Mouse (Mus musculus) retina, postnatal 7 days (tissue): ENCODE measurements around the gene Kctd17.
A peak's percentile ranks its signal among the peaks of the same experiment; 100 is the strongest.

Experiments
- DNase-seq: peaks from one replicate; pipeline ENCODE4 v3.0.0-alpha.2; 2012; ENCODE audit warnings: low read depth, low spot score

Gene Kctd17

DNA sequence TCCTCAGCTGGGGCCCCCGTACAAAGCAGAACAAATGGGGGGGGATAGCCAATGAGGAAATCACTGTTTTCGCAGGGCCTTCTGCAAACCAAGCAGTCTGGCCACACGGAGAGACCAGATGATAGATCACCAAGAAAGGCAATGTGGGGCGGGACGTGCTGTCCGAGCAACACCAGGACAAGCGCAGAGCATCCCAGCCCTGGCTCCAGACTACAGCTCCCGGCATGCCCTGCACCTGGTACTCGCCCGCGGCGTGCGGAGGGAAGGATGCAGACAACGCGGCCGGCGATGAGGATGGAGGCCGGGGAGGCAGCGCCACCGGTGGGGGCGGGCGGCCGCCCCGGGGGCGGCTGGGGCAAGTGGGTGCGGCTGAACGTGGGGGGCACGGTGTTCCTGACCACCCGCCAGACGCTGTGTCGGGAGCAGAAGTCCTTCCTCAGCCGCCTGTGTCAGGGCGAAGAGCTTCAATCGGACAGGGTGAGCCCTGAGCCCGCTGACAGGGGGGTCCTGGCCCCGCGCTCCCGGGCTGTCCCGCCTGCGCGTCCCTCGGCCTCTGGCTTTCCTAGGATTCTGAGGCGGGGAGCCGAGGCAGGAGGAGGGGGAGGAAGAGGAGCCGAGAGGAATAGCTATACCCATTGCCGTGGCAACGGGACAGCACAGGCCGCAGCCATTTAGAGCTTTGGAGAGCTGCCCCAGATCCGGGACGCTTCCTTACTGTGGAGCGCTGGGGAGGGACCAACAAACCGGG, at the start of gene Kctd17:
Gene Kctd17 (plus strand): TSS at position 174 of the 748 bp plus-strand sequence.
- DNase-seq: peak; percentile 23

DNA sequence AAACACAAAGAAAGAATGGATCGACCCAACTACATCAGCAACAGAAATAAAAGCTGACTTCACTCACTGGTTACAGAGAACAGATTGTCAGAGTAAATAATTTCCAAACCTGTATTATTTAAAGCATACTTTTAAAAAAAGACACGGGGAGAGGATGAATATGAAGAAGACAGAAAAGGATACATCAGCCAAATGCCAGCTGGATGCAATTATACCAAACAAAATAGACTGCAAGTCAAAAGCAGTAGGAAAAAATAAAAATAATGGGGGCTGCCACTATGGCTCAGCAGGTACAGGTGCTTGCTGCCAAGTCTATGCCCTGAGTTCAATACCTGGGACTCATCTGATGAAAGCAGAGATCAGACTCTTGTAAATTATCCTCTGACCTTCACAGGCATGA, 48.2 kb upstream of the Kctd17 start:
- DNase-seq: no peak

- DNase-seq: peak; percentile 70
Measured at GRCm38 (mm10) chr15:78380741-78381140, 47.6 kb upstream of the Kctd17 start.

DNA sequence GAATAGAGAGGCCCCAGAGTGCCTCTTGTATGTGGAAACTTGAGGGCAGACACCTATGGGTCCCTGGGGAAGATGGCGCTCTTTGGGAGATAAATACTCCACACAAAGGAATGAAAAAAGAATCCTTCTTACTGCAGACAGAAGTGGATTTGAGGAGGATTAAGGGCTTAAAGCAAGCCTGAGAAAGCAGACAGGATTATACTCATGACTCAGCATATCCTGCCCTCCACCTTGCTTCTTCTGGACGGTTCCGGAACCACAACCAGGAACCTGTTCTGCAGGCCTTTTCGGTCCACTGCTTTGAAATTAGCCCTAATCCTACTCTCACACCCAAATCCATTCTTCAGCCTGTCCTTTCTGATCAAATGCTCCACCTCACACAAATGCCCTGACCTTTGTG, 46.2 kb upstream of the Kctd17 start:
- no peak for DNase-seq

- DNase-seq: no peak
Measured at GRCm38 (mm10) chr15:78383450-78384219, 44.7 kb upstream of the Kctd17 start.

DNA sequence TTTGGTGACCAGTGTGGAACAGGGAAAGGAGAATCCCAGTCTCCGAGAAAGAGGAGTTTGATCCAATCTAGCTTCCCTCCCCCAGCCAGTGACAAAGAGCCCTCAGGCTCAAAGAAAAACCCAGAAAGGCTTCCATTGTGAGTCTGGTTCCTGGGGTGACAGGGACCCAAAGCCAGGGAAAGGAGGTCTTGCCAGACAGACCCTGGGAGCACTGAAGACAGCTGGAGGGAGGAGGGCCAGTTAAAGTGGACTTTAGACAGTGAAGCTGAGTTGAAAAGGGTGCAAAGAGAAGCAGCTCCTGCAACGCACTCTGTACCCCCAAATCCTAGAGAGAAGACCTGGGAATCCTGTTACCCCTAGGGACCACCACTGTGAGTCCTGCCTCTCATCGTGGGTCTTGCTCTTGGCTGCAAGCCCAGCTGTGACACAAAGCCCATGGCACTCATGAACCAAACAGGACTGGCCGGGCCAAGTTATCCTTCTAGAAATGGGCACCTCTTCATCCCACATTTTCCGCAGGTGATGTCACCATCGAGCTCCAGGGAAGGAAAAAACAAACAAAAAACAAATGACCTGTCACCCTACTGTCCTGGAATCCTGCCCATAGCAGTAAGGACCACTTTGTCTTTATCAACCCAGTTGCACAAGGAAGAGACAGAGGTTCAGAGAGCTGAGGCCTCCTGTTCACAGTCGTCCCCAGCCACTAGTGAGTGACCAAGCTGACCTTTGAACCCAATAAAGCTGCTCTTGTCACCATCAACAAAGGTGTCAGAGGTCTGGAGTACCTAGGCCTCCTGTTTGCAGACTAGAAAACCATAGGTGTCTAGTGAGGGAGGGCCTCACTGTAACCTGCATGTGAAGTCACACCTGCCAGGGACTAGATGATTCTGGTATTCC, 43.9 kb upstream of the Kctd17 start:
- no peak for DNase-seq

GRCm38 (mm10) chr15:78385564-78385963, 42.8 kb upstream of the Kctd17 start:
- no peak for DNase-seq

GRCm38 (mm10) chr15:78390855-78391254, 37.5 kb upstream of the Kctd17 start:
- DNase-seq: no peak

DNA sequence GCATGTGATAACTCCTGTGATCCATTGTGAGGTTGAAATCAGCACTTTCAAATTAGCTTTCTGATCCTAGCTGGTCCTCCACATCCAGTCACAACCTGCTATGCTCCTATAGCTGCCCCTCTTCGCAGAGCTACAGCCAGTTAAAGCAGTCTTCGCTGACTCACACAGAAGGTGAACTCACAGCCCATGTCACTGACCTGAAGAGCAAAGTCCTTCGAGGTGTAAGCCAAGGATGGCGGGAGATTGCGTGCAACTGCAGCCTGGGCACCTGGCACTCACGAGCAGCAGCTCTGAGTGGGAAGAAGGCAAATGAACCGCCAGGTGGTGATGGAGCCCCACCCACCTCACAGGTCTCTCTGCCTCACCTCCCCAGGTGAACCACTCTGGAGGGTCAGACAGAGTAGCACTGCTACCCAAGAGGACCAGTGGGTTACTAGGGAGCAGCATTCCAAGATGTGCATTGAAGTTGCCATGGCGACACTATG, 32.8 kb upstream of the Kctd17 start, which contains the start of gene Tex33:
Gene Tex33 (minus strand): TSS at position 435 of the 485 bp plus-strand sequence.
- DNase-seq: no peak

- no peak for DNase-seq
Measured at GRCm38 (mm10) chr15:78401345-78401744, 27.0 kb upstream of the Kctd17 start.

- DNase-seq: no peak
Measured at GRCm38 (mm10) chr15:78401921-78402320, 26.4 kb upstream of the Kctd17 start.

DNA sequence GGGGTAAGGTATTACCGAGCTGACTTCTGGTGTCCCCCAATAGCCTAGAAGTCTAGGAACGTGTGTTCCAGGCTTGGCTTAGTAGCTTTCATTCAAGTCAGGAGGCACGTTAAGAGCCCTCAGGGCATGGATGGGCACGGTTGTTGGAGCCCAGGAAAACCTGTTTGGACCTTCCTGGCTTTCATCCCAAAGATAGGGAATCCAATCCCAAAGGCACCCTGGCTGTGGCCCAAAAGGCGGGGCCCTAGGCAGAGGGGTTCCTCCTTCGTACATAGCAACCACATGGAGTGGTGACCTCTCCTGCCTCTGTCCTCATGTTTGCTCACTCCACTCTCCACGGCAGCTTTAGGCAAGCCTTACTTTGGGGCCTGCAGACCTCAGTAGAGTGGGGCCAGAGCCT, 25.9 kb upstream of the Kctd17 start:
- DNase-seq: no peak

GRCm38 (mm10) chr15:78403301-78403741, 25.0 kb upstream of the Kctd17 start:
- DNase-seq: no peak

- no peak for DNase-seq
Measured at GRCm38 (mm10) chr15:78403896-78404295, 24.5 kb upstream of the Kctd17 start.

DNA sequence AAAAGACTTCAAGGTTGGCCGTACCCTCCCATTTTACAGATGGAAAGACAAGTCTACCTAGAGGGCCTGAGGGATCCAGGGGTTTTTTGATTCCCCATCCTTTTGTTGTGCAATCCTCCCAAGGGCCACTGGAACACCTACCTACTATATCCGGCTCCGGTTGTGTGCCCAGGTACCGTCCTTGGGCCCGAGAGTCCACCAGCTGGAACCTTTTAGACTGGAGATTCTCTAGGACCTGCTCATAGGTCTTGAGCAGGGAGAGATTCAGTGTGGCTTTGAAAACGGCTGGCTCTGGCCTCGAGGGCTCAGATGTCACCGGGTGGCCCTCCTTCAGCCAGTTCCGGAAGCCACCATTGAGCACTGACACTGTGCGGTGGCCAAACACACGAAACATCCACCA, 23.3 kb upstream of the Kctd17 start:
- DNase-seq: no peak

DNA sequence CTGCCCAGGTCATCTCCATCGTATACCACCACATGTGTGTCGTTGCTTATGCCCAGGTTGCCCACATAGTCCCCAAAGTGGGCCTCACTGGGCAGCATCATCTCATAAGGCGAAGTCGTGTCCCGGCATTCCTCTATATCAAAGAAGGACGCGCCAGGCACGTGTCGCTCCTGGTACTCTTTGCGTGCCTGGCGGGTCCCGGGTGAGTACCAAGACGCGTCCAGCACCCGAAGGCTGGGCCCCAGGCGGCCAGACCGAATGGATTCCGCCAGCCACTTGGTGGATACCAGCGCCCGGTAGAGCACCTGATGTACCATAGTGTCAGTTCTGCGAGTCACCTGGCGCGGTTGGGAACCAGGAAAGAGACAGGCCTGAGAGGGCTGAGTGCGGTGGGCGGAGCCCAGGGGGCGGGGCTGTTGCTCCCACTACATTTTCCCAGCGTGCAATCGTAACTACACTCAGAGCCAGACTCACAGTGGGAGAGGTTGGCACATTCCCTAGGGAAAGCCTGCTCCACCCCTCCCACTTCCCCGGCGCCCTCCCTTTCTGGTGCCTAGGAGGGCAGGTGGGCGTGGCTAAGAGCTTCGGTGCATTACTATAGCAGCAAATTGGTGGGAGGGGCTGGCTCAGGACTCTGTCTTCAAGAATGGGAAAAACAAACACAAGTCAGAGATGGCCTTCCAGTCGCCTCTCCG, 22.7 kb upstream of the Kctd17 start, which contains the start of gene Tst:
Gene Tst (minus strand): TSS at position 391 of the 695 bp plus-strand sequence.
- peak; percentile 51 for DNase-seq

GRCm38 (mm10) chr15:78406293-78406934, 21.9 kb upstream of the Kctd17 start, which contains the start of gene Mpst:
TSS of gene Mpst (plus strand) at chr15:78406416.
- peak; percentile 65 for DNase-seq

- DNase-seq: no peak
Measured at GRCm38 (mm10) chr15:78409570-78410052, 18.8 kb upstream of the Kctd17 start.

GRCm38 (mm10) chr15:78413083-78413718, 15.2 kb upstream of the Kctd17 start:
- no peak for DNase-seq

- DNase-seq: no peak
Measured at GRCm38 (mm10) chr15:78413719-78414117, 14.6 kb upstream of the Kctd17 start.
